Mouse (Mus musculus): ENCODE measurements around the gene Snap25. TPM values are rescaled to one million over a fixed set of nuclear protein-coding genes. Genes with fewer than 3 reads are reported as not detected.
A peak's percentile ranks its signal among the peaks of the same experiment; 100 is the strongest.

Gene Snap25
- polyA plus RNA-seq, 1 experiment from 2014 or later, result 266 TPM

GRCm38 (mm10) chr2:136788379-136788778, 75.1 kb downstream of the Snap25 start:
- 57% methylated on average over 4 of the region's 4 CpGs for WGBS
- Histone ChIP-seq H3K9me3 (ENCODE audit: control insufficient read depth, low read length) (no peaks in the 10 kb centered on the region), H3K9ac (no peak overlapping the region), H3K4me2 (replicated peaks) (no peak overlapping the region), H3K36me3 (replicated peaks; ENCODE audit: control insufficient read depth, insufficient read depth) (peaks cover 11% of the 10 kb centered on the region; the same call in 1 of the 2 replicates), H3K27ac (no peak overlapping the region), H3K27me3 (ENCODE audit: control insufficient read depth, insufficient read depth, low read length) (no peaks in the 10 kb centered on the region), H3K4me1 (replicated peaks; ENCODE audit: control insufficient read depth, insufficient read depth, low read length) (no peaks in the 10 kb centered on the region), H3K4me3 (replicated peaks; ENCODE audit: low read length) (no peak overlapping the region)
- ATAC-seq (ENCODE audit: low FRiP score), result no peak
- no peak for DNase-seq (ENCODE audit: low spot score)

GRCm38 (mm10) chr2:136796518-136796917, 83.3 kb downstream of the Snap25 start:
- Histone ChIP-seq H3K36me3 (replicated peaks; ENCODE audit: control insufficient read depth, insufficient read depth) (no peaks in the 10 kb centered on the region), H3K4me2 (replicated peaks) (no peak overlapping the region), H3K4me3 (replicated peaks; ENCODE audit: low read length) (no peak overlapping the region), H3K9ac (no peak overlapping the region), H3K27ac (no peak overlapping the region), H3K4me1 (replicated peaks; ENCODE audit: control insufficient read depth, insufficient read depth, low read length) (no peaks in the 10 kb centered on the region), H3K27me3 (ENCODE audit: control insufficient read depth, insufficient read depth, low read length) (no peaks in the 10 kb centered on the region), H3K9me3 (ENCODE audit: control insufficient read depth, low read length) (no peaks in the 10 kb centered on the region)
- WGBS, result 89% methylated on average over 1 of the region's 1 CpGs
- ATAC-seq (ENCODE audit: low FRiP score) (no peak), DNase-seq (ENCODE audit: low spot score) (no peak)

- no peaks in the 10 kb centered on the region for H3K27me3 ChIP-seq (ENCODE audit: control insufficient read depth, insufficient read depth, low read length)
- H3K4me3 ChIP-seq (replicated peaks; ENCODE audit: low read length), result no peak overlapping the region
- WGBS, result 83% methylated on average over 2 of the region's 2 CpGs
- no peak overlapping the region for H3K27ac ChIP-seq
- no peaks in the 10 kb centered on the region for H3K9me3 ChIP-seq (ENCODE audit: control insufficient read depth, low read length)
- no peak overlapping the region for H3K9ac ChIP-seq
- DNase-seq (ENCODE audit: low spot score) (no peak), ATAC-seq (ENCODE audit: low FRiP score) (no peak)
- no peaks in the 10 kb centered on the region for H3K4me1 ChIP-seq (replicated peaks; ENCODE audit: control insufficient read depth, insufficient read depth, low read length)
- H3K36me3 ChIP-seq (replicated peaks; ENCODE audit: control insufficient read depth, insufficient read depth), result no peaks in the 10 kb centered on the region
- H3K4me2 ChIP-seq (replicated peaks), result no peak overlapping the region
These were observed 85.7 kb downstream of the Snap25 start for GRCm38 (mm10) chr2:136798887-136799430.

- Histone ChIP-seq H3K4me3 (replicated peaks; ENCODE audit: low read length) (no peak overlapping the region), H3K27me3 (ENCODE audit: control insufficient read depth, insufficient read depth, low read length) (no peaks in the 10 kb centered on the region), H3K27ac (no peak overlapping the region), H3K9ac (no peak overlapping the region), H3K36me3 (replicated peaks; ENCODE audit: control insufficient read depth, insufficient read depth) (no peaks in the 10 kb centered on the region), H3K9me3 (ENCODE audit: control insufficient read depth, low read length) (no peaks in the 10 kb centered on the region), H3K4me1 (replicated peaks; ENCODE audit: control insufficient read depth, insufficient read depth, low read length) (no peaks in the 10 kb centered on the region), H3K4me2 (replicated peaks) (no peak overlapping the region)
- no peak for DNase-seq (ENCODE audit: low spot score)
- ATAC-seq (ENCODE audit: low FRiP score), result no peak
These were observed 87.8 kb downstream of the Snap25 start for GRCm38 (mm10) chr2:136801102-136801501.

- 88% methylated on average over 3 of the region's 3 CpGs for WGBS
- Histone ChIP-seq H3K27ac (no peak overlapping the region), H3K4me3 (replicated peaks; ENCODE audit: low read length) (no peak overlapping the region), H3K9me3 (ENCODE audit: control insufficient read depth, low read length) (no peaks in the 10 kb centered on the region), H3K4me1 (replicated peaks; ENCODE audit: control insufficient read depth, insufficient read depth, low read length) (no peaks in the 10 kb centered on the region), H3K9ac (no peak overlapping the region), H3K36me3 (replicated peaks; ENCODE audit: control insufficient read depth, insufficient read depth) (no peaks in the 10 kb centered on the region), H3K4me2 (replicated peaks) (no peak overlapping the region), H3K27me3 (ENCODE audit: control insufficient read depth, insufficient read depth, low read length) (no peaks in the 10 kb centered on the region)
- no peak for ATAC-seq (ENCODE audit: low FRiP score)
- no peak for DNase-seq (ENCODE audit: low spot score)
These were observed 88.8 kb downstream of the Snap25 start for GRCm38 (mm10) chr2:136802076-136802475.

- DNase-seq (ENCODE audit: low spot score) (no peak), ATAC-seq (ENCODE audit: low FRiP score) (no peak)
- H3K4me1 ChIP-seq (replicated peaks; ENCODE audit: control insufficient read depth, insufficient read depth, low read length), result no peaks in the 10 kb centered on the region
- no peaks in the 10 kb centered on the region for H3K36me3 ChIP-seq (replicated peaks; ENCODE audit: control insufficient read depth, insufficient read depth)
- H3K27me3 ChIP-seq (ENCODE audit: control insufficient read depth, insufficient read depth, low read length), result no peaks in the 10 kb centered on the region
- H3K27ac ChIP-seq, result no peak overlapping the region
- H3K9ac ChIP-seq, result no peak overlapping the region
- WGBS, result 86% methylated on average over 7 of the region's 7 CpGs
- no peak overlapping the region for H3K4me3 ChIP-seq (replicated peaks; ENCODE audit: low read length)
- H3K9me3 ChIP-seq (ENCODE audit: control insufficient read depth, low read length), result no peaks in the 10 kb centered on the region
- H3K4me2 ChIP-seq (replicated peaks), result no peak overlapping the region
These were observed 89.9 kb downstream of the Snap25 start for GRCm38 (mm10) chr2:136803142-136803541.

GRCm38 (mm10) chr2:136807992-136808726, 94.9 kb downstream of the Snap25 start:
- H3K4me3 ChIP-seq (replicated peaks; ENCODE audit: low read length), result no peak overlapping the region
- 70% methylated on average over 8 of the region's 8 CpGs for WGBS
- no peak overlapping the region for H3K4me2 ChIP-seq (replicated peaks)
- H3K9ac ChIP-seq, result no peak overlapping the region
- H3K9me3 ChIP-seq (ENCODE audit: control insufficient read depth, low read length), result no peaks in the 10 kb centered on the region
- peak overlapping the region; percentile 43; the same call in 1 of the 2 replicates for H3K27ac ChIP-seq
- no peaks in the 10 kb centered on the region for H3K36me3 ChIP-seq (replicated peaks; ENCODE audit: control insufficient read depth, insufficient read depth)
- DNase-seq (ENCODE audit: low spot score), result no peak
- no peaks in the 10 kb centered on the region for H3K4me1 ChIP-seq (replicated peaks; ENCODE audit: control insufficient read depth, insufficient read depth, low read length)
- ATAC-seq (ENCODE audit: low FRiP score), result no peak
- H3K27me3 ChIP-seq (ENCODE audit: control insufficient read depth, insufficient read depth, low read length), result no peaks in the 10 kb centered on the region

GRCm38 (mm10) chr2:136811331-136811730, 98.1 kb downstream of the Snap25 start:
- no peak for ATAC-seq (ENCODE audit: low FRiP score)
- H3K27me3 ChIP-seq (ENCODE audit: control insufficient read depth, insufficient read depth, low read length), result no peaks in the 10 kb centered on the region

GRCm38 (mm10) chr2:136816717-136817400, 103.6 kb downstream of the Snap25 start:
- Histone ChIP-seq H3K4me1 (replicated peaks; ENCODE audit: control insufficient read depth, insufficient read depth, low read length) (no peaks in the 10 kb centered on the region), H3K27me3 (ENCODE audit: control insufficient read depth, insufficient read depth, low read length) (no peaks in the 10 kb centered on the region), H3K9ac (no peak overlapping the region), H3K4me2 (replicated peaks) (no peak overlapping the region), H3K27ac (no peak overlapping the region; the same call in 1 of the 2 replicates), H3K36me3 (replicated peaks; ENCODE audit: control insufficient read depth, insufficient read depth) (no peaks in the 10 kb centered on the region), H3K4me3 (replicated peaks; ENCODE audit: low read length) (no peak overlapping the region), H3K9me3 (ENCODE audit: control insufficient read depth, low read length) (no peaks in the 10 kb centered on the region)
- ATAC-seq (ENCODE audit: low FRiP score) (no peak), DNase-seq (ENCODE audit: low spot score) (peak; percentile 37)
- 61% methylated on average over 9 of the region's 9 CpGs for WGBS

More at GRCm38 (mm10) chr2:136811331-136811730, 98.1 kb downstream of the Snap25 start:
- Histone ChIP-seq H3K36me3 (replicated peaks; ENCODE audit: control insufficient read depth, insufficient read depth) (no peaks in the 10 kb centered on the region), H3K9ac (no peak overlapping the region), H3K27ac (no peak overlapping the region), H3K9me3 (ENCODE audit: control insufficient read depth, low read length) (no peaks in the 10 kb centered on the region), H3K4me1 (replicated peaks; ENCODE audit: control insufficient read depth, insufficient read depth, low read length) (no peaks in the 10 kb centered on the region), H3K4me2 (replicated peaks) (no peak overlapping the region), H3K4me3 (replicated peaks; ENCODE audit: low read length) (no peak overlapping the region)
- 97% methylated on average over 1 of the region's 1 CpGs for WGBS
- DNase-seq (ENCODE audit: low spot score), result no peak
